Mouse (Mus musculus) forebrain, embryonic 10.5 days (tissue): ENCODE results near the gene Gid8. TPM values are rescaled to one million over a fixed set of nuclear protein-coding genes. Genes with fewer than 3 reads are reported as not detected.
A peak's percentile ranks its signal among the peaks of the same experiment; 100 is the strongest.

Experiments used
- DNase-seq: peaks from one replicate; pipeline ENCODE4 v3.0.0-alpha.2; 2017; ENCODE audit warnings: low spot score; ENCODE audit errors: extremely low spot score
- H3K27ac ChIP-seq: fragments of 300-500 bp; sonication (generic); 2 replicates; pipeline ENCODE4 v1.5.1; 2016; ENCODE audit warnings: mild to moderate bottlenecking
- H3K27me3 ChIP-seq: fragments of 300-500 bp; sonication (generic); 2 replicates; pipeline ENCODE4 v1.6.1; 2016; ENCODE audit warnings: mild to moderate bottlenecking; ENCODE audit not compliant: poor library complexity, severe bottlenecking
- H3K36me3 ChIP-seq: fragments of 300-500 bp; sonication (generic); replicated peaks from 2 replicates; pipeline ENCODE4 v1.6.1; 2016; ENCODE audit warnings: mild to moderate bottlenecking, moderate library complexity
- H3K4me1 ChIP-seq: fragments of 300-500 bp; sonication (generic); 2 replicates; pipeline ENCODE4 v1.6.1; 2016
- H3K4me3 ChIP-seq: fragments of 300-500 bp; sonication (generic); 2 replicates; pipeline ENCODE4 v1.5.1; 2016; ENCODE audit warnings: mild to moderate bottlenecking, moderate library complexity
- H3K9me3 ChIP-seq: fragments of 300-500 bp; sonication (generic); 2 replicates; pipeline ENCODE4 v1.6.1; 2016; ENCODE audit warnings: mild to moderate bottlenecking, moderate library complexity
- WGBS: fragments of 180-500 bp; shearing (Covaris S2); methylation state at CpG from one replicate; pipeline ENCODE4 v1.1.7; 2016; 5-methylcytosine and 5-hydroxymethylcytosine counted together
- polyA plus RNA-seq: library from polyadenylated mRNA; unstranded; fragments of >200 nt; fragmentation: Nextera tagmentation; extraction: Ambion mirVana; gene quantifications from 2 replicates; pipeline ENCODE4 v1.2.1, GENCODE M21; 2016

Gene Gid8
- polyA plus RNA-seq, 1 experiment from 2014 or later = 47.7 TPM

GRCm38 (mm10) chr2:180701767-180702621 is 7.9 kb upstream of the Gid8 start:
- Histone ChIP-seq H3K27me3 (no peaks in the 10 kb centered on the region), H3K4me3 (peak overlapping the region; percentile 95), H3K4me1 (peaks cover 39% of the 10 kb centered on the region), H3K36me3 (peaks cover 26% of the 10 kb centered on the region), H3K9me3 (no peaks in the 10 kb centered on the region), H3K27ac (peak overlapping the region; percentile 97)
- under 1% methylated on average over 66 of the region's 66 CpGs for WGBS
- DNase-seq = peak; percentile 91

GRCm38 (mm10) chr2:180702701-180703149 is 7.2 kb upstream of the Gid8 start:
- H3K27ac ChIP-seq = peak overlapping the region; percentile 97
- H3K27me3 ChIP-seq = no peaks in the 10 kb centered on the region
- no peaks in the 10 kb centered on the region for H3K9me3 ChIP-seq
- H3K4me3 ChIP-seq = peak overlapping the region; percentile 95
- 36% methylated on average over 4 of the region's 4 CpGs for WGBS
- DNase-seq = no peak
- H3K4me1 ChIP-seq = peaks cover 39% of the 10 kb centered on the region
- H3K36me3 ChIP-seq = peaks cover 29% of the 10 kb centered on the region

GRCm38 (mm10) chr2:180703175-180703574 is 6.7 kb upstream of the Gid8 start:
- H3K4me1 ChIP-seq = peaks cover 41% of the 10 kb centered on the region
- WGBS = 83% methylated on average over 5 of the region's 5 CpGs
- DNase-seq = no peak
- H3K27ac ChIP-seq = peak overlapping the region; percentile 97; the same call in 1 of the 2 replicates
- peaks cover 29% of the 10 kb centered on the region for H3K36me3 ChIP-seq
- no peaks in the 10 kb centered on the region for H3K9me3 ChIP-seq
- peak overlapping the region; percentile 95; the same call in 1 of the 2 replicates for H3K4me3 ChIP-seq
- no peaks in the 10 kb centered on the region for H3K27me3 ChIP-seq

GRCm38 (mm10) chr2:180703645-180704359 is 6.1 kb upstream of the Gid8 start:
- no peak for DNase-seq
- H3K4me1 ChIP-seq = peaks cover 48% of the 10 kb centered on the region
- no peak overlapping the region for H3K4me3 ChIP-seq
- WGBS = 82% methylated on average over 3 of the region's 3 CpGs
- no peaks in the 10 kb centered on the region for H3K27me3 ChIP-seq
- H3K27ac ChIP-seq = no peak overlapping the region
- no peaks in the 10 kb centered on the region for H3K9me3 ChIP-seq
- peaks cover 29% of the 10 kb centered on the region for H3K36me3 ChIP-seq

GRCm38 (mm10) chr2:180704591-180704990 is 5.3 kb upstream of the Gid8 start:
- peaks cover 47% of the 10 kb centered on the region for H3K4me1 ChIP-seq
- H3K9me3 ChIP-seq = no peaks in the 10 kb centered on the region
- peaks cover 29% of the 10 kb centered on the region for H3K36me3 ChIP-seq
- no peak overlapping the region for H3K27ac ChIP-seq
- WGBS = 94% methylated on average over 8 of the region's 8 CpGs
- H3K27me3 ChIP-seq = no peaks in the 10 kb centered on the region
- H3K4me3 ChIP-seq = no peak overlapping the region
- DNase-seq = no peak

GRCm38 (mm10) chr2:180705066-180705465 is 4.9 kb upstream of the Gid8 start:
- Histone ChIP-seq H3K27ac (no peak overlapping the region), H3K27me3 (no peaks in the 10 kb centered on the region), H3K4me1 (peaks cover 42% of the 10 kb centered on the region), H3K4me3 (no peak overlapping the region), H3K9me3 (no peaks in the 10 kb centered on the region), H3K36me3 (peaks cover 29% of the 10 kb centered on the region)
- 83% methylated on average over 3 of the region's 3 CpGs for WGBS
- DNase-seq = no peak

GRCm38 (mm10) chr2:180705975-180706374 is 3.9 kb upstream of the Gid8 start:
- H3K36me3 ChIP-seq = peaks cover 29% of the 10 kb centered on the region
- H3K27me3 ChIP-seq = no peaks in the 10 kb centered on the region
- H3K9me3 ChIP-seq = no peaks in the 10 kb centered on the region
- H3K4me3 ChIP-seq = no peak overlapping the region
- 91% methylated on average over 5 of the region's 5 CpGs for WGBS
- H3K4me1 ChIP-seq = peaks cover 37% of the 10 kb centered on the region
- no peak overlapping the region for H3K27ac ChIP-seq
- no peak for DNase-seq

GRCm38 (mm10) chr2:180709023-180709922 is 644 bp upstream of the Gid8 start:
- H3K27ac ChIP-seq = peak overlapping the region; percentile 98
- H3K4me3 ChIP-seq = peak overlapping the region; percentile 82
- H3K4me1 ChIP-seq = peaks cover 26% of the 10 kb centered on the region
- WGBS = under 1% methylated on average over 39 of the region's 39 CpGs
- H3K9me3 ChIP-seq = no peaks in the 10 kb centered on the region
- peaks cover 51% of the 10 kb centered on the region for H3K36me3 ChIP-seq
- DNase-seq = no peak
- H3K27me3 ChIP-seq = no peaks in the 10 kb centered on the region

- H3K4me3 ChIP-seq = peak overlapping the region; percentile 82
- no peak for DNase-seq
- H3K9me3 ChIP-seq = no peaks in the 10 kb centered on the region
- H3K4me1 ChIP-seq = peaks cover 26% of the 10 kb centered on the region
- WGBS = 3% methylated on average over 64 of the region's 64 CpGs
- peaks cover 51% of the 10 kb centered on the region for H3K36me3 ChIP-seq
- H3K27me3 ChIP-seq = no peaks in the 10 kb centered on the region
- peak overlapping the region; percentile 98 for H3K27ac ChIP-seq
Observed at GRCm38 (mm10) chr2:180710276-180711155, 599 bp downstream of the Gid8 start.

- H3K4me3 ChIP-seq = peak overlapping the region; percentile 82
- no peaks in the 10 kb centered on the region for H3K9me3 ChIP-seq
- 72% methylated on average over 4 of the region's 4 CpGs for WGBS
- peaks cover 51% of the 10 kb centered on the region for H3K36me3 ChIP-seq
- H3K27me3 ChIP-seq = no peaks in the 10 kb centered on the region
- peaks cover 26% of the 10 kb centered on the region for H3K4me1 ChIP-seq
- H3K27ac ChIP-seq = no peak overlapping the region
- no peak for DNase-seq
Observed at GRCm38 (mm10) chr2:180711527-180711926, 1.6 kb downstream of the Gid8 start.

- Histone ChIP-seq H3K4me1 (peaks cover 26% of the 10 kb centered on the region), H3K36me3 (peaks cover 51% of the 10 kb centered on the region), H3K27me3 (no peaks in the 10 kb centered on the region), H3K4me3 (no peak overlapping the region), H3K9me3 (no peaks in the 10 kb centered on the region), H3K27ac (no peak overlapping the region)
- WGBS = 94% methylated on average over 5 of the region's 5 CpGs
- DNase-seq = no peak
Observed at GRCm38 (mm10) chr2:180712037-180712689, 2.2 kb downstream of the Gid8 start.
